Mouse (Mus musculus) midbrain, embryonic 16.5 days (tissue): Measurements from ENCODE around the gene Ankrd24. TPM values are rescaled to one million over a fixed set of nuclear protein-coding genes. Genes with fewer than 3 reads are reported as not detected.
A peak's percentile ranks its signal among the peaks of the same experiment; 100 is the strongest.

Experiments
- ATAC-seq: fragments of 200-750 bp; cut with Nextera tagmentation; 2 replicates; pipeline ENCODE4 v1.8.0; 2017; ENCODE audit warnings: moderate TSS enrichment
- H3K27ac ChIP-seq: fragments of 300-500 bp; sonication (generic); 2 replicates; pipeline ENCODE4 v1.5.1; 2014; ENCODE audit warnings: mild to moderate bottlenecking, low read length, mixed read lengths
- H3K27me3 ChIP-seq: fragments of 300-500 bp; sonication (generic); 2 replicates; pipeline ENCODE4 v1.6.1; 2014; ENCODE audit warnings: low read depth, low read length, mixed read lengths; ENCODE audit not compliant: control insufficient read depth, insufficient read depth
- H3K36me3 ChIP-seq: fragments of 300-500 bp; sonication (generic); 2 replicates; pipeline ENCODE4 v1.6.1; 2014; ENCODE audit warnings: mild to moderate bottlenecking, low read length, moderate library complexity, mixed read lengths; ENCODE audit not compliant: control insufficient read depth, insufficient read depth
- H3K4me1 ChIP-seq: fragments of 300-500 bp; sonication (generic); 2 replicates; pipeline ENCODE4 v1.6.1; 2014; ENCODE audit warnings: mild to moderate bottlenecking, low read length, mixed read lengths; ENCODE audit not compliant: control insufficient read depth, insufficient read depth
- H3K4me2 ChIP-seq: fragments of 300-500 bp; sonication (generic); 2 replicates; pipeline ENCODE4 v1.6.1; 2014; ENCODE audit warnings: mild to moderate bottlenecking, low read length, mixed read lengths
- H3K4me3 ChIP-seq: fragments of 300-500 bp; sonication (generic); 2 replicates; pipeline ENCODE4 v1.5.1; 2014; ENCODE audit warnings: low read depth, mild to moderate bottlenecking, low read length, moderate library complexity, mixed read lengths
- H3K9ac ChIP-seq: fragments of 300-500 bp; sonication (generic); 2 replicates; pipeline ENCODE4 v1.6.1; 2014; ENCODE audit warnings: low read depth, low read length, mixed read lengths
- H3K9me3 ChIP-seq: fragments of 300-500 bp; sonication (generic); replicated peaks from 2 replicates; pipeline ENCODE4 v1.6.1; 2014; ENCODE audit warnings: mild to moderate bottlenecking, low read length, mixed read lengths; ENCODE audit not compliant: control insufficient read depth, poor library complexity, severe bottlenecking
- WGBS: fragments of 180-500 bp; shearing (Covaris S2); extraction: QIAGEN DNeasy Blood & Tissue Kit; methylation state at CpG from one replicate; pipeline ENCODE4 v1.1.7; 2014; 5-methylcytosine and 5-hydroxymethylcytosine counted together
- polyA plus RNA-seq: library from polyadenylated mRNA; unstranded; fragments of >200 nt; fragmentation: Nextera tagmentation; extraction: Ambion mirVana; gene quantifications from 2 replicates; pipeline ENCODE4 v1.2.1, GENCODE M21; 2015

Ankrd24 gene
- 18.4 and 18.6 TPM in 2 replicates for polyA plus RNA-seq

DNA sequence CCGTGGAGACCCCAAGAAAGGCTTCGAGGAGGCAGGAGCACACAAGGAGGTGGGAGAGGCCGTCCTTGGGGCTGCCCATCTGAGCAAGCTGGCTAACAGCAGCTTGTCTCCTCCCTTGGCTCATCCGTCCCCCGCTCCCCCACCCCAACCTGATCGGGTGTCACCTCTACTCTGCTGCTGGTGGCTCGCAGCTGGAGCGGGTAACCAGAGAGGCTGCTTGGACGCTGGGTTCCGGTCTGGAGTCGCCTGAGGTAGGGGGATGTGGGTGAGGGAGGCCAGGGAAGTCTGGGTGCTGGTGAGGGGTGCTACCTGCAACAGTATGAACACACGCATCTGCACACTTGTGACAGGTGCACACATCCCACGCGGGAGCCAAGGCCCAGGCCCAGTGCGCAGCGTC lies at the start of gene Ankrd24:
TSS of gene Ankrd24 (plus strand) at position 151 of the 400 bp plus-strand sequence.
- Histone ChIP-seq H3K9ac (peak within 1 kb of the TSS; percentile 78), H3K4me2 (peak within 1 kb of the TSS; percentile 84), H3K4me1 (peaks cover 17% of the 10 kb centered on the region), H3K9me3 (no peaks in the 10 kb centered on the region), H3K4me3 (peak within 1 kb of the TSS; percentile 68), H3K27ac (peak within 1 kb of the TSS; percentile 89), H3K27me3 (no peaks in the 10 kb centered on the region), H3K36me3 (0 out of 2 replicates have a peak, but pooled peaks cover 6% of the 10 kb centered on the region)
- ATAC-seq = no peak
- WGBS = 84% methylated on average over 15 of the region's 16 CpGs

GRCm38 (mm10) chr10:81579967-81580366 lies 48.4 kb upstream of the Ankrd24 start:
- no peak overlapping the region for H3K4me2 ChIP-seq
- WGBS = 65% methylated on average over 4 of the region's 4 CpGs
- no peak for ATAC-seq
- no peaks in the 10 kb centered on the region for H3K36me3 ChIP-seq
- H3K4me1 ChIP-seq = peaks cover 10% of the 10 kb centered on the region
- no peak overlapping the region for H3K4me3 ChIP-seq
- H3K27ac ChIP-seq = no peak overlapping the region
- peaks cover 22% of the 10 kb centered on the region for H3K27me3 ChIP-seq
- no peak overlapping the region for H3K9ac ChIP-seq
- H3K9me3 ChIP-seq = no peaks in the 10 kb centered on the region

- peaks cover 6% of the 10 kb centered on the region for H3K4me1 ChIP-seq
- H3K9me3 ChIP-seq = no peaks in the 10 kb centered on the region
- ATAC-seq = no peak
- H3K27me3 ChIP-seq = peaks cover 22% of the 10 kb centered on the region
- WGBS = 59% methylated on average over 25 of the region's 25 CpGs
- H3K9ac ChIP-seq = no peak overlapping the region
- H3K36me3 ChIP-seq = no peaks in the 10 kb centered on the region
- H3K27ac ChIP-seq = no peak overlapping the region
- H3K4me2 ChIP-seq = no peak overlapping the region
- no peak overlapping the region for H3K4me3 ChIP-seq
Observed at GRCm38 (mm10) chr10:81580441-81581070, 47.8 kb upstream of the Ankrd24 start.

DNA sequence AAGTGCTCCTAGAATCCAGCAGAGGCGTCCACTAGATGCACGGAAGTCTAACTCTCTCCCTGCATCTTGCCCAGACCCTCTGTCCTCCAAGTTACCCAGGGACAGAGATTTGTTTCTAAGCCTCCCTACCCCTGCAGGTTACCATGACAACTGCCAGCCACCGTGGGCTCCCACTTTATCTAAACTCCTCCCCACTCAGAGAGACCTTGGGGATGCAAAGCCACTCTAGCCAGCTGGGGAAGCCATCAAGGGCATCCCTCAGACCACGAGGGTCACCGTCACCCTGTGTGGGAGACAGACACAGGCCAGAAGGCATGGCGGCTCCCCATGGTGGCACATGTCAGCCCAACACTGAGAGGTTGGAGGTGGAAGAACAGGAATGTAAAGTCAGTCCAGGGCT lies 45.0 kb upstream of the Ankrd24 start:
- Histone ChIP-seq H3K9ac (no peak overlapping the region), H3K9me3 (no peaks in the 10 kb centered on the region), H3K4me1 (no peaks in the 10 kb centered on the region), H3K4me3 (no peak overlapping the region), H3K36me3 (0 out of 2 replicates have a peak, but pooled peaks cover 4% of the 10 kb centered on the region), H3K27ac (no peak overlapping the region), H3K4me2 (no peak overlapping the region), H3K27me3 (peaks cover 21% of the 10 kb centered on the region; the same call in 1 of the 2 replicates)
- no peak for ATAC-seq
- WGBS = 32% methylated on average over 6 of the region's 6 CpGs

- 73% methylated on average over 7 of the region's 7 CpGs for WGBS
- Histone ChIP-seq H3K27me3 (peaks cover 26% of the 10 kb centered on the region), H3K4me1 (no peaks in the 10 kb centered on the region), H3K4me3 (no peak overlapping the region), H3K9me3 (no peaks in the 10 kb centered on the region), H3K4me2 (no peak overlapping the region), H3K9ac (no peak overlapping the region), H3K36me3 (0 out of 2 replicates have a peak, but pooled peaks cover 4% of the 10 kb centered on the region), H3K27ac (no peak overlapping the region)
- no peak for ATAC-seq
Observed at GRCm38 (mm10) chr10:81588739-81589138, 39.6 kb upstream of the Ankrd24 start.

- H3K27ac ChIP-seq = no peak overlapping the region
- H3K9me3 ChIP-seq = no peaks in the 10 kb centered on the region
- H3K4me1 ChIP-seq = peaks cover 16% of the 10 kb centered on the region
- H3K4me3 ChIP-seq = no peak overlapping the region
- 86% methylated on average over 8 of the region's 9 CpGs for WGBS
- H3K4me2 ChIP-seq = no peak overlapping the region
- ATAC-seq = no peak
- no peak overlapping the region for H3K9ac ChIP-seq
- 0 out of 2 replicates have a peak, but pooled peaks cover 4% of the 10 kb centered on the region for H3K36me3 ChIP-seq
- peaks cover 33% of the 10 kb centered on the region for H3K27me3 ChIP-seq
Observed at GRCm38 (mm10) chr10:81591846-81592245, 36.5 kb upstream of the Ankrd24 start.

DNA sequence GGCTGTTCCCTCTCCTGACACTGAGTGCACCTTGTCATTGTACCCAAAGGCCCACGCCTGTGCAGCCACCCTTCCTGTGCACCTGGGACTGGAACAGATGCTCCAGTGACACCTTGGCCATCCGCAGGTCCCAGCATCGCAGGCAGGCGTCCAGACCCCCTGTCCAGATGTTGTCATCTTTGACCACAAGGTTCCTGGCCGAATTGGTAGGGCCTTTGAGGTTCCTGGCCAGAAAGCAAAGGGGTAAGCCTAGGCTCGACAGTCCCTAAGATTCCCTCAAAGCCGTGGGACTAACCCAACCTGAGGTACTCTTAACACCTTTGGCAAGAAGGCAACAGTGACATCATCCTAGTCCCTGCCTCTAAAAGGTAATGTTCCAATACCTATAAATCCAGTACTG lies 35.7 kb upstream of the Ankrd24 start:
- Histone ChIP-seq H3K4me2 (no peak overlapping the region), H3K4me3 (no peak overlapping the region), H3K9ac (no peak overlapping the region), H3K4me1 (peaks cover 21% of the 10 kb centered on the region), H3K27ac (no peak overlapping the region), H3K27me3 (peaks cover 29% of the 10 kb centered on the region), H3K9me3 (no peaks in the 10 kb centered on the region), H3K36me3 (0 out of 2 replicates have a peak, but pooled peaks cover 3% of the 10 kb centered on the region)
- ATAC-seq = no peak
- 84% methylated on average over 7 of the region's 7 CpGs for WGBS

- 73% methylated on average over 4 of the region's 4 CpGs for WGBS
- ATAC-seq = no peak
- Histone ChIP-seq H3K4me1 (peaks cover 21% of the 10 kb centered on the region), H3K9ac (no peak overlapping the region), H3K27ac (no peak overlapping the region), H3K9me3 (no peaks in the 10 kb centered on the region), H3K4me3 (no peak overlapping the region), H3K27me3 (peaks cover 29% of the 10 kb centered on the region), H3K36me3 (no peaks in the 10 kb centered on the region), H3K4me2 (no peak overlapping the region)
Observed at GRCm38 (mm10) chr10:81593223-81593622, 35.1 kb upstream of the Ankrd24 start.

DNA sequence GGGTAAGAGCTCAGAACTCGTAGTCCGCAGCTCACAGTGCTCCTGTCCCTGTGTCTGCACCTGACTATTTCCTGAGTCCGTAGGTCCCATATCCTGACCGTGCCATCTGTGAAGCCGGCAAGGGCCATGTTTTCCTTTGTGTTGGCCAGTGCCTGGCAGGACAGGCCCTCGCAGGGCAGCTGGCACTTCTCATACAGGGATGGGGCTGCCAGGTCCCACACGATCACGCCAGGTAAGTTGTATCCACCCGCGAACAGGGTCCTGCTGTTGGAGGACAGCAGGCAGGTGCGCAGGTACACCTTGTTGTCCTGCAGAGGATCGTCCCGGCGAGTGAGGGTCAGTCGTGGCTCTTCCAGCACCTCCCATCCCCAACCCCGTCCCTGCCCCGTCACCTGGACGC lies 34.4 kb upstream of the Ankrd24 start:
- H3K27ac ChIP-seq = no peak overlapping the region
- H3K27me3 ChIP-seq = peaks cover 29% of the 10 kb centered on the region
- no peak overlapping the region for H3K9ac ChIP-seq
- H3K4me3 ChIP-seq = no peak overlapping the region
- no peaks in the 10 kb centered on the region for H3K36me3 ChIP-seq
- H3K4me2 ChIP-seq = no peak overlapping the region
- no peak for ATAC-seq
- H3K4me1 ChIP-seq = peaks cover 21% of the 10 kb centered on the region
- 75% methylated on average over 18 of the region's 18 CpGs for WGBS
- no peaks in the 10 kb centered on the region for H3K9me3 ChIP-seq
